Mouse (Mus musculus): Measurements from ENCODE around the gene Ccdc160. TPM values are rescaled to one million over a fixed set of nuclear protein-coding genes. Genes with fewer than 3 reads are reported as not detected.

The Ccdc160 gene
- not detected in 2 replicates for total RNA-seq (2017)

- ATAC-seq (ENCODE audit: extremely low read depth, insufficient number of reproducible peaks, low FRiP score, poor library complexity, severe bottlenecking), result no peak
These were observed at the start of gene Ccdc160 for GRCm38 (mm10) chrX:52790980-52791593. Gene Ccdc160 (plus strand): TSS chrX:52791200.

- no peak for ATAC-seq (ENCODE audit: extremely low read depth, insufficient number of reproducible peaks, low FRiP score, poor library complexity, severe bottlenecking)
These were observed 47.2 kb upstream of the Ccdc160 start for GRCm38 (mm10) chrX:52743781-52744180.

GRCm38 (mm10) chrX:52744201-52745051 is 46.6 kb upstream of the Ccdc160 start:
- ATAC-seq (ENCODE audit: extremely low read depth, insufficient number of reproducible peaks, low FRiP score, poor library complexity, severe bottlenecking), result 0 out of 2 replicates have a peak, but pooled peaks have one; percentile 19

- ATAC-seq (ENCODE audit: extremely low read depth, insufficient number of reproducible peaks, low FRiP score, poor library complexity, severe bottlenecking), result no peak
These were observed 45.5 kb upstream of the Ccdc160 start for GRCm38 (mm10) chrX:52745462-52745861.

- 0 out of 2 replicates have a peak, but pooled peaks have one; percentile 33 for ATAC-seq (ENCODE audit: extremely low read depth, insufficient number of reproducible peaks, low FRiP score, poor library complexity, severe bottlenecking)
These were observed 45.1 kb upstream of the Ccdc160 start for GRCm38 (mm10) chrX:52745917-52746316.

- ATAC-seq (ENCODE audit: extremely low read depth, insufficient number of reproducible peaks, low FRiP score, poor library complexity, severe bottlenecking), result no peak
These were observed 44.2 kb upstream of the Ccdc160 start for GRCm38 (mm10) chrX:52746849-52747248.

- ATAC-seq (ENCODE audit: extremely low read depth, insufficient number of reproducible peaks, low FRiP score, poor library complexity, severe bottlenecking), result no peak
These were observed 37.4 kb upstream of the Ccdc160 start for GRCm38 (mm10) chrX:52753491-52754085.

- ATAC-seq (ENCODE audit: extremely low read depth, insufficient number of reproducible peaks, low FRiP score, poor library complexity, severe bottlenecking), result no peak
These were observed 33.8 kb upstream of the Ccdc160 start for GRCm38 (mm10) chrX:52757164-52757563.

- ATAC-seq (ENCODE audit: extremely low read depth, insufficient number of reproducible peaks, low FRiP score, poor library complexity, severe bottlenecking), result no peak
These were observed 31.8 kb upstream of the Ccdc160 start for GRCm38 (mm10) chrX:52759232-52759631.

- no peak for ATAC-seq (ENCODE audit: extremely low read depth, insufficient number of reproducible peaks, low FRiP score, poor library complexity, severe bottlenecking)
These were observed 30.6 kb upstream of the Ccdc160 start for GRCm38 (mm10) chrX:52760191-52760945.

- ATAC-seq (ENCODE audit: extremely low read depth, insufficient number of reproducible peaks, low FRiP score, poor library complexity, severe bottlenecking), result no peak
These were observed 28.8 kb upstream of the Ccdc160 start for GRCm38 (mm10) chrX:52762221-52762620.

- peak; percentile 64 for ATAC-seq (ENCODE audit: extremely low read depth, insufficient number of reproducible peaks, low FRiP score, poor library complexity, severe bottlenecking)
These were observed 15.0 kb upstream of the Ccdc160 start for GRCm38 (mm10) chrX:52775973-52776372.

- no peak for ATAC-seq (ENCODE audit: extremely low read depth, insufficient number of reproducible peaks, low FRiP score, poor library complexity, severe bottlenecking)
These were observed 13.3 kb upstream of the Ccdc160 start for GRCm38 (mm10) chrX:52777671-52778070.

- ATAC-seq (ENCODE audit: extremely low read depth, insufficient number of reproducible peaks, low FRiP score, poor library complexity, severe bottlenecking), result peak; percentile 41; the same call in 1 of the 2 replicates
These were observed 7.1 kb upstream of the Ccdc160 start for GRCm38 (mm10) chrX:52783898-52784297.

- ATAC-seq (ENCODE audit: extremely low read depth, insufficient number of reproducible peaks, low FRiP score, poor library complexity, severe bottlenecking), result no peak
These were observed 1.1 kb downstream of the Ccdc160 start for GRCm38 (mm10) chrX:52791944-52792719.

- no peak for ATAC-seq (ENCODE audit: extremely low read depth, insufficient number of reproducible peaks, low FRiP score, poor library complexity, severe bottlenecking)
These were observed 1.9 kb downstream of the Ccdc160 start for GRCm38 (mm10) chrX:52792861-52793260.

- ATAC-seq (ENCODE audit: extremely low read depth, insufficient number of reproducible peaks, low FRiP score, poor library complexity, severe bottlenecking), result no peak
These were observed 4.8 kb downstream of the Ccdc160 start for GRCm38 (mm10) chrX:52795816-52796215.

GRCm38 (mm10) chrX:52797031-52797625 is 6.1 kb downstream of the Ccdc160 start:
- no peak for ATAC-seq (ENCODE audit: extremely low read depth, insufficient number of reproducible peaks, low FRiP score, poor library complexity, severe bottlenecking)
